Mouse (Mus musculus) c-Kit-positive CD71-positive TER-119-negative erythroid progenitor cells, embryonic 14.5 days (primary cell): ENCODE data around the gene Clk1.
A peak's percentile ranks its signal among the peaks of the same experiment; 100 is the strongest.
"Not testable (repeated sequence)": the region's sequence is repeated elsewhere in the genome, so short reads cannot be mapped to it uniquely, and the experiment has no call there.

Source experiments
- DNase-seq: peaks from one replicate; pipeline ENCODE4 v3.0.0-alpha.2; 2013; ENCODE audit warnings: low read depth

The Clk1 gene

GRCm38 (mm10) chr1:58407321-58407720, 16.5 kb downstream of the Clk1 start:
- DNase-seq = no peak

DNA sequence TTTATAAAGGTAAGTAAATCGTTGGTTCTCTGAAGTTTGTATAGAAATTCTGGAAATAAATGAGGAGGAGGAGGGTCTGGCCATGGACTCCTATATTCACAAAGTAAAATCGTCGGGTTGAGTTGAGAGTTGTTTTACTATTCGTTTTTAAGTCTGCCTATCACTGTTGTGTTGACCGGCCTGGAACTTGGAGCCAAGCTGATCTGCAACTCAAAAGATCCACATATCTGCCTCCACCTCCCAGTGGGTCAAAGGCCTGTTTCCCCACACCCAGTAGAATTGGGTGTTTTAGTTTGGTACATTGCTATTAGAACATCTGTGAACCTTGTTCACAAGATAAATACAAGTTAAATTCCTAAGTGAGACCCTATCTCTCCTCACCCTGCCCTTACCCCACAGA, 20.1 kb downstream of the Clk1 start:
- no peak for DNase-seq

DNA sequence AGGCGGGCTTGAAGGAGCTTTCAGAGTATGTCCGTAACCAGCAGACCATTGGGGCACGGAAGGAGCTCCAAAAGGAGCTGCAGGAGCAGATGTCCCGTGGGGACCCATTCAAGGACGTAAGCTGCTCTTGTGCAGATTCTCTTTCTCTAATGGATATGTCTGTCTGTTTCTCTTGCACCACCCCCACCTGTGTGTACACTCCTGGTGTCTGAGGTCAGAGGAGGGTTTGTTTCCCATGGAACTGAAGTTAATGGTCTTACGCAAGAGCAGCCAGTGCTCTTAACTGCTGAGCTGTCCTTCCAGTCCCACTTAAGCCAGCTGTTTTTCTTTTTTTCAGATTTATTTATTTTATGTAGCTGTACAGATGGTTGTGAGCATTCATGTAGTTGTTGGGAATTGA, 22.5 kb downstream of the Clk1 start:
- no peak for DNase-seq

DNA sequence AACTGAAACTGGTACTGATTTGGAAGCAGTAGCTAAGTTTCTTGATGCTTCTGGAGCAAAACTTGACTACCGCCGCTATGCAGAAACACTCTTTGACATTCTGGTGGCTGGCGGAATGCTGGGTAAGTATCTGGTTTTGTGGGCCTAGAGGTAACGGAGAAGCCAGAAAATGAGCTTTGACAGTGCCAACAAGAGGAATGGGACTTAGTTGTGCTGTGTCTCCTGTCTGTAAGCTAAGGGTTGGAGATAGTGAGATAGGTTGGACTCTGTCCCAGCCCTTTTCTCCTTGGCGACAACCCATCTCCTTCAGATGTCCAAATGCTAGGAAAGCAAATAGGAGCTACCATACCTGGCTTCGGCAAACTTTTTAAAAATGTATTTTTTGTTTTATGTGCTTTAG, 26.1 kb downstream of the Clk1 start:
- no peak for DNase-seq

DNA sequence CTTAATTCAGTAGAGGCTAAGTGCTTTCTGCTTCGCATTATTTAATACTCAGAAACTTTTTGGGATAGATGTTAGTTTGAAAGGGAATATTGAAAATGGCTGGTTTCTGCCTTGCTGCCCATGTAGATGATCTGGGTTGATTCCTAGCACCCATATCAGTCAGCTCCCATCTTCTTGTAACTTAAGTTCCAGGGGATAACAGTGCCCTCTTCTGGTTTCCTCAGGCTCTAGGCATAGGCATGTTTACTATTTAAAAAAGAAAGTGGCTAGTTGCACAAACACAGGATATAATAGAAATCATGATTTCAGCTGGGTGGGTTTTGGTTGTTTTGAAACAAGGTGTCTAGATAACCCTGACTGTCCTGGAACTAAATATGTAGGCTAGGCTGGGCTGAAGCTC, 27.7 kb downstream of the Clk1 start:
- no peak for DNase-seq

GRCm38 (mm10) chr1:58395341-58395740, 28.5 kb downstream of the Clk1 start:
- no peak for DNase-seq

- peak; percentile 42 for DNase-seq
Observed at GRCm38 (mm10) chr1:58393284-58394195, 30.3 kb downstream of the Clk1 start.

DNA sequence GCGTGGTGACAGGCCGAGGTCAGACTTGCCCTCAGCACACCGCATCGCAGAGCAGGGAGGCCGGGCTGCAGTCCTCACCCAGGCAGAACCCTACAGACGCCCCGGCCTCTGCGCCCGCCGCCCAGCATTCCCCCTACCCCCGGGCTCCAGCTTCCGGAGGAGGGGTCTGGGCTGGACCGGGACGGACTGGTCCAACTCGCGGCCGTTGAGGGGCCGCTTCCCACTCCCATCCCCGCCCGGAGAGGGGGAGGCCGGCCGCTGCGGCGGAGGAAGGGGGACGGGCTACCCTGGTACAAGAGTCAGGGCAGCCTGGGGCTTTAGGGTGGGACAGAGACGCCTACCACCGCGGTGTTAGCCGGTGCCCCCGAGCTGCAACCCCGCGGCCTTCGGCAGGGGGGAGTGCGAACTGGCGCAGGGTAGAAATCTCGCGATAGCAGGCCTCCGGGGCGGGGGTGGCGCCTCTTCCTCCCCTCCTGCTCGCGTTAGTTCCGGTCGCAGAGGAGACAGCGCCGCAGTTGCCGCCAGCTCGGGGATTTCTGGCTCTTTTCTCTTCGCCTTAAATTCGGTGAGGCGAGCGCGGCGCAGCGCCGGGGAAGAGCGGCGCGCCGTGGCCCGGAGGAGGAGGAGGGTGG, 31.1 kb downstream of the Clk1 start, which contains the start of gene Bzw1:
Gene Bzw1 (plus strand): TSS at position 247 of the 632 bp plus-strand sequence.
- DNase-seq = peak; percentile 76

- no peak for DNase-seq
Observed at GRCm38 (mm10) chr1:58392268-58392651, 31.6 kb downstream of the Clk1 start.

DNA sequence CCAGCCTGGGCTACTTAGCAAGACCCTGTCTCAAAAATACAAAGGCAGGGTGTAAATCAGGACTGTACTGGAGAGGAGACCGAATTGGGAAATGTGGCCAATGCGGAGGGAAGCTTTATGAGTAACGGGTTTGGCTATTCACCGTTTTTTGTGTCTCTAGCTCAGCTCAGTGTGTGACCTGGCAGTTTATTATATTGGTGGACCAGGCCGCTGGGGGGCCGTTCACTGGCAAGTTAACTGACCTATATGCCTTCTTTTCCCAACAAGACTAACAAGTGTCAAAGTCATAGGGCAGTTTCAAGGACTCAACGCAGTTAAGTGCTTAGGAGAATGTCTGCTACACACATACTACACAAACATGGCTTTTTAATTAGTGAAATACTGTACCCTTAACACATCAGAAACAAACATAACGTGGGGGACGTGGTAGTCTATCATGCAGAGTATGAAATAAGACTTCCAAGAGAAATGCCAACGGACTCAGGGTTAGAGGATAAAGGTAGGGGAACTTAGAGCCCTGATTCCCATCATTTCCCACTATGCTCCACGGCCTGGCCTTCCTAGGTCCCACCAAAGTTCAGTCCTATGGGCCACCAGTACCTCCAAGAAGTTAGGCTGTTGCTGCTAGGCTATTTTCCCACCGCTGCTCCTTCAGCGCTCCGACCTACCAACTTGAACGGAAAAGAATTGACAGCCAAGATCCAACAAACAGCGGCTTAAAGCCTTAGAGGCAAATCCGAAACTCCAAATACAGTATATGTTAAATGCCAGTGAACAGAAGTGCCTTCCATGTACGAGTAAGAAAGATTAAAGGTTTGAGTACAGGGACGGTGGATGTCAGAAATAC, 32.2 kb downstream of the Clk1 start:
- DNase-seq = no peak

DNA sequence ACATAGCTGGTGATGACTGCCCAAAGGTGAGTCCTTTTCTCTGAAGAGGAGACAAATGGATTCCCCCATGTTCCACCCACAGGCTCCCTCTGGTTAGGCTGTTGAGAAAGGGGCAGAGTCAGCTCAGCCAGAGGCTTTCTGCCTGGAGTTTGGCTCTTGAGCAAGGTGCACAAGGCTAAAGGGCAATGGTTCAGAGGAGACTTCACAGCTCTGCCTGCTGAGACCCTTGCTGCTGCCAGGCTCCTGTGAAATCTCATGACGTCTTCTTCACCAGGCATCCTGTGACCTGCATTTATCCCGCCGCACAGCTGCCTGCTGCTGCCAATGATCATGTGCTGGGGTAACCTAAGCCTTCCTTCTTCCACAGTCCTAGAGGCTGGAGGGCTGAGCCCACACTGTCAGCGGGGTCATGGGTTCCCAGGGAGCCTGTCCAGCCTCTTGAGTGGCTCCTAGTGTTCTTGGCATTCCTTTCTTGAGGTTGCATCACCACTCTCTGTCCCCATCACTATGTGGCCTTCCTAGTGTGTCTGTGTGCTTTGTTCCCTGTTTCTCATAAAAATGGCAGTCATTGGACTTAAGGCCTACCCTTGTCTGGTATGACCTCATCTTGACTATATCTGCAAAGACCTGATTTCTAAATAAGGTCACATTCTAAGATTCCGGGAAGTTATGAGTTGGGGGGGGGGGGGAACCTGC, 41.1 kb downstream of the Clk1 start:
- no peak for DNase-seq

- no peak for DNase-seq
Observed at GRCm38 (mm10) chr1:58375574-58376147, 48.2 kb downstream of the Clk1 start.

GRCm38 (mm10) chr1:58374266-58374665, 49.6 kb downstream of the Clk1 start:
- not testable (repeated sequence) for DNase-seq

GRCm38 (mm10) chr1:58369716-58370115, 54.1 kb downstream of the Clk1 start:
- DNase-seq = no peak

DNA sequence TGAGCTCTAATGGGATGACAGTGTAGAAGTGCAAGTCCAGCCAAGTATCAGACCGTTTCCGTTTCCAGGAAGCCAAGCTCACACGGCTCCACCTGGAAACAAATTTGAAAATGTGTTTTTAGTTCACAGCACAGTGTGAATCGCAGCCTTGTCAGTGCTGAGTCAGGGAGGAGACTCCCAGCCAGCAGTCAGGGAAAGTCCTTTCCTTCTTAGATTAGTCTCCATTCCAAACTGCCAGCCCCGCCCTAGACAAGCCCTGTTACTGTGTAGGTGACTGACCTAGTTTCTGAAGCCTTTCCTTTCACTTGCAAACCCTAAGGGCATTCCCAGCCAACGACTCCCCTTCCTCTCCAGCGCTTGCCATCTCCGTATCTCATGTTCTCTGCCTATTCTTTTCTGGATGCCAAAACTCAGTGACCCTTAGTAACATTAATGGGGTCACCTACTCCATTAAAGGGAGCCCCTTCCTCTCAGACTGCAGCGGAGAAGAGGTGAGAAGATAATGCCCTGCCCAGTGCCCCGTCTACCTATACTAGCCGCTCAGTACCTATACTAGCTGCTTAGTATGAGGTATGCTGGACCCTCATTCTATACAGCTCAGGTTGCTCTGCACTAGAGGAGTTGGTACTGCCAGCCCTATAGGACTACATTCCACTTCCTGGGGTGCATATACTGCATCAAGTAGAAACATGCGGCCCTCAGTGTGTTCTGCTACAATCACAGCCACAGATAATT, 57.0 kb downstream of the Clk1 start:
- no peak for DNase-seq

DNA sequence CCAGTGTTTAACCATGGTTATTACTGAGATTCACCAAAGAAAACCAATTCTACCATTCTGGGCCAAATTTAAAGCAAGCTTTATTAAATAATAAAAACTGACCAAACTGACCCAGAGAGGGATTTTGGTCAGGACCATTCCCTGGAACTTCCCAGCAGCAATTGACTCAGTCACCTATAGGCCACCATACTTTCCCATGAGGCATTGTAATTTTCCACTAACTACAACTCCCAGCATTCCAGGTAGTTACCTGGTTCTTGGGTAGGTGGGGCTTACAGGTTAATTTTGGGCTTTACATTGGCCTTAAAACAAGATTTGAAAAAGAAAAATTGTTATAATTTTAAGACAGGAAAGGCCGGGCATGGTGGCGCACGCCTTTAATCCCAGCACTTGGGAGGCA, 58.0 kb downstream of the Clk1 start:
- no peak for DNase-seq

DNA sequence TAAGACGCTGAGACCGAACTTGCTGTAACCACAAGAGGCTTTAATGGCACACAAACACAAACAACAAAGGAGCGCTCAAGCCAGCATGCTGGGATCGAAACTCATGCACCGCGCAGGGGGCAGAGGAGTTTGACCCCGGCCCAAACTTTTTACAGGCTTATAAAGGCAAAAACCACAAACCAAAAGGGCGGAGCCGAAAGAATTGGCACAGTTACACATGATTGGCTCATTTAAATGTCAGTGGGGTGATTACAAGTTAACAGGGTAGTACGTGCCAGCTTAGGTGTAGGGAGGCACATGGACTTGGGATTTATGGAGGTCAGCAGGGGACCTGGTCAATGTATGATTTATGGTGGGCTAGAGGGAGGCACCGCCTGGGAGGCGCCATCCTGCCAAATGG, 59.3 kb downstream of the Clk1 start:
- no peak for DNase-seq

DNA sequence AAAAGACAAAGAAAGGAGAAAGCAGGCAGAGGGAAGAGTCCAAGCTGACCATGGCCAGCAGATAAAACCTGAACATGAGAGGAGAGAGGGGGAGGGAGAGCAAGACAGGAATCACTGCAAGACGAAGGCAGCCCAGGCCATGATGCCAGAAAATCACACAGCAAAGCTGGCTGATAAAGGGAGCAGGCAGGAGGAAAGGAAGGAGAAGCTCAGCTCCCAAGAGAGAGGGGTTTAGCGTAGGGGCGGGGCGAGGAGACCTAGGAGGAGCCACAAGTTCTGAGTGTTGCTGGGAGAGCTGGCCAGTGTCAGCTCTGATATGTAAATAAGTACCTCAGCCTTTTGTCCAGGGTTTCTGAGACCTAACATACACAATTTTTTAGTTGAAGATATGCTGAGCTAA, 61.6 kb downstream of the Clk1 start:
- no peak for DNase-seq
